Mouse (Mus musculus) gastrocnemius, adult 18-20 months (tissue): Measurements from ENCODE around the gene Ccdc18. TPM values are rescaled to one million over a fixed set of nuclear protein-coding genes. Genes with fewer than 3 reads are reported as not detected.
"Not testable (repeated sequence)": the region's sequence is repeated elsewhere in the genome, so short reads cannot be mapped to it uniquely, and the experiment has no call there.

Source experiments
- DNase-seq: peaks from one replicate; pipeline ENCODE4 v3.0.0; 2021; ENCODE audit warnings: low spot score
- total RNA-seq, 2 experiments: library from RNA; stranded (reverse); gene quantifications; 2 replicates each; pipeline ENCODE4 v1.2.3; 2021

The Ccdc18 gene
- total RNA-seq, 2 experiments from 2014 or later: 0.17 TPM; not detected in 1

GRCm38 (mm10) chr5:108255259-108255658, 122.6 kb downstream of the Ccdc18 start:
- DNase-seq: no peak

DNA sequence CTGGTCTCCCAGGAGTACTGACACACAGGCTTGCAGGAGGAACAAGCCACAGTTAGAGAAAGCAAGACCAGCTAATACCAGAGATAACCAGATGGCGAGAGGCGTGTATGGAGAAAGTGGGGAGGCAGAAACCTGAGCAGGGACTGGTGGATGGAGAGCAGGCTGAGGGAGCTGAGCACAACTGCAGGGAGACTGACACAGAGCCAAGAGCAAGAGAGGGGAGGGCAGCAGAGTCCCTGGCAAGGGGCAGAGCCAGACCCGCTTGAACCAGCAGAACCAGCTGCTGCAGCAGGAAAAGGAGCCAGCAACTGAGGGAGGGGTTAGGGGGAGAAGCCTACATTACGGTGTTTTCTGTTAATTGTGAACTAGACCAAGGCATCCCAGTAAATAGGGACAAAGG, 130.0 kb downstream of the Ccdc18 start:
- DNase-seq: no peak

- not testable (repeated sequence) for DNase-seq
Observed at GRCm38 (mm10) chr5:108263785-108264184, 131.1 kb downstream of the Ccdc18 start.

DNA sequence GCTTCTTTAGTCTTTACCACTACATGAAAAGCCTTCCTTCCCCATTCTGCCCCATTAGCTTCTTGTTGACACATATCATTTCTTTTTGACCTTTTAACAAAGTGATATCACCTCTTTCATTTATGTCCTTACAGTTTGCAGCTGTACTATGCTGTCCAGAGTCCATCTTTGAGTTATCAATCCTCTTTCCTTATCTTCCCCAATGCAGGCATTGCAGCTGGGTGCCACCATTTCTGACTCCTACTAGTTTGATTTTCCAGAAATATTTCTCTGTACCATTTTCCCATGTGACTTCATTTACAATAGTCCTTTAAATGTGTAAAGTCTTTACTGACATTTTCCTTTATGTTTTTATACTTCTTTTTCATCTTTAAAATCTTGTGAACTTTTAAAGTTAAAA, 134.3 kb downstream of the Ccdc18 start:
- no peak for DNase-seq

DNA sequence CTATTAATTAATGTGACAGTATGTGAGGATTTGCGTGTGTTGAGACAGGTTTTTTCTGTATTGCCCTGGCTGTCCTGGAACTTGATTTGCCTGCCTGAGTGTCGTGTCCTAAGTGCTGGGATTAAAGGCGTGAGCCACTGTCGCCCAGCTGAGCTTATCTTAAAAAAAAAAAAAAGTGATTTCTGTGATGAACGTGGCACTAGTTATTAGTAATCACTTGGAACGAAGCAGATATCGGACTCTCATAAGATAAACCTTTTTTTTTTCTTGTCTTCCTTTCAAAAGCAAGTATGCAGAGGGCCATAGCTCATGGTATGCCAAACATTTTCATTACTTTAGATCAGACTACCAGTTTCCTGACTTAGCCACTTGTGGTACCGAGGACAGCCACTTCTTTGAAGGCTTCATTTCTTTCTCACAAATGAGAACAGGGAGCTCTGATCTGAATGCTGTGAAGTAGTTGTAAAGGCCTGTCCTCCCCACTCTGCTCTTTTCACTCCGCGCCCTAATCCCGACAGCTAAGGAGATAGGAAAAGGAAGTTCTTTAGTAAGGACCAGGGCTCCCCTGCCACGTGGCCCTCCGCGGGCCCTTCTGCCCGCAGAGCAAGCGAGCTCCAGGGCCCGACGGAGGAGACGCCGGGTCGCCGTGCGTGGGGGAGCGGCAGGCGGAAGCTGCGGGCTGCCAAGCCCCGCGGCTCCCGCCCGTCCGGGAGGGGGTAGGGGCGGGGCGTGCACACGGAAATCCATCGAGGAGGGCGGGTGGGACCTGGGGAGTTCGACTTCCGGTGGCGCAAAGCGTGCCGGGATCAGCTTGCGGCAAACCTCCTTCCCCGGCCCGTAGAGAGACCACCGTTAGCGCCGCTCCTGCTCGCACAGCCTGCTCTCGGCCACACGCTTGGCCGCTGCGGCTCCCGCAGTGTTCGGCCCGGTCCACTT, 135.7 kb downstream of the Ccdc18 start, which contains the start of gene Dr1:
Gene Dr1, plus strand, starts transcription at position 771 of the 936 bp plus-strand sequence.
- peak; percentile 85 for DNase-seq

GRCm38 (mm10) chr5:108269063-108269810, 136.6 kb downstream of the Ccdc18 start:
- DNase-seq: peak; percentile 4

- no peak for DNase-seq
Observed at GRCm38 (mm10) chr5:108269811-108270151, 137.1 kb downstream of the Ccdc18 start.

GRCm38 (mm10) chr5:108270415-108270814, 137.7 kb downstream of the Ccdc18 start:
- DNase-seq: no peak

DNA sequence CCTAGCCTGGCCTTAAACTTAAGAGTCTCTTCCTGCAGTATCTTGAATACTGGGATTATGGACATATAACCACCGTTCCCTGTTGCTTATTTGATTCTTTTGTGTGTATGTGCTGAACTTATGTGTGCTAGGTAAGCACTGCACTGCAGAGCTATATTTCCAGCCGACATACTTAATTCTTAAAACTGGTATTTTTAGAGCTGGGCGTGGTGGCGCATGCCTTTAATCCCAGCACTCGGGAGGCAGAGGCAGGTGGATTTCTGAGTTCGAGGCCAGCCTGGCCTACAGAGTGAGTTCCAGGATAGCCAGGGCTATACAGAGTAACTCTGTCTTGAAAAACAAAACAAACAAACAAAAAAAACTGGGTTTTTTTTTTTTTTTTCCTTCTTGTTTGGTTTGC, 138.7 kb downstream of the Ccdc18 start:
- not testable (repeated sequence) for DNase-seq

Other genes starting within 250 kb of the Ccdc18 start
- gene Rpl5, start 232.4 kb upstream of the Ccdc18 start, total RNA-seq: 10 to 100 TPM; 35.3 to 39.0 TPM
- 10 to 100 TPM; 20.2 to 29.6 TPM for gene Fam69a, start 145.8 kb upstream of the Ccdc18 start, total RNA-seq
- gene Mtf2, start 67.2 kb upstream of the Ccdc18 start, total RNA-seq: 10 to 100 TPM; 11.7 to 13.0 TPM
- 10 to 100 TPM; 25.3 to 25.6 TPM for gene Tmed5, start 255 bp upstream of the Ccdc18 start, total RNA-seq
- 10 to 100 TPM; 16.3 to 17.4 TPM for gene Dr1, start 136.0 kb downstream of the Ccdc18 start, total RNA-seq
- gene Pigg, start 179.7 kb downstream of the Ccdc18 start, total RNA-seq: 1 to 10 TPM; 4.2 to 4.5 TPM
- gene Gm42517, start 235.0 kb downstream of the Ccdc18 start, total RNA-seq: under 1 TPM; 0.32 to 0.36 TPM